Mouse (Mus musculus) stomach, embryonic 14.5 days (tissue): Measurements from ENCODE around the gene Chmp2b. TPM values are rescaled to one million over a fixed set of nuclear protein-coding genes. Genes with fewer than 3 reads are reported as not detected.
A peak's percentile ranks its signal among the peaks of the same experiment; 100 is the strongest.

Source experiments
- ATAC-seq: fragments of 200-750 bp; cut with Nextera tagmentation; 2 replicates; pipeline ENCODE4 v1.8.0; 2017; ENCODE audit warnings: low read depth, moderate TSS enrichment; ENCODE audit not compliant: insufficient number of reproducible peaks, insufficient read depth, low FRiP score
- H3K27ac ChIP-seq: fragments of 300-500 bp; sonication (generic); 2 replicates; pipeline ENCODE4 v1.5.1; 2014; ENCODE audit warnings: mild to moderate bottlenecking, low read length, moderate library complexity, mixed read lengths
- H3K27me3 ChIP-seq: fragments of 300-500 bp; sonication (generic); 2 replicates; pipeline ENCODE4 v1.6.1; 2014; ENCODE audit warnings: low read length, control low read depth, mixed read lengths; ENCODE audit not compliant: control insufficient read depth, insufficient read depth
- H3K36me3 ChIP-seq: fragments of 300-500 bp; sonication (generic); 2 replicates; pipeline ENCODE4 v1.6.1; 2014; ENCODE audit warnings: mild to moderate bottlenecking, control low read depth, low read length, moderate library complexity, mixed read lengths; ENCODE audit not compliant: control insufficient read depth, insufficient read depth
- H3K4me1 ChIP-seq: fragments of 300-500 bp; sonication (generic); 2 replicates; pipeline ENCODE4 v1.6.1; 2014; ENCODE audit warnings: low read length, control low read depth, mixed read lengths; ENCODE audit not compliant: control insufficient read depth, insufficient read depth
- H3K4me2 ChIP-seq: fragments of 300-500 bp; sonication (generic); replicated peaks from 2 replicates; pipeline ENCODE4 v1.6.1; 2014; ENCODE audit warnings: low read depth, low read length, control low read depth
- H3K4me3 ChIP-seq: fragments of 300-500 bp; sonication (generic); 2 replicates; pipeline ENCODE4 v1.5.1; 2014; ENCODE audit warnings: low read depth, low read length, control low read depth
- H3K9ac ChIP-seq: fragments of 300-500 bp; sonication (generic); replicated peaks from 2 replicates; pipeline ENCODE4 v1.6.1; 2014; ENCODE audit warnings: low read depth, mild to moderate bottlenecking, control low read depth, low read length, moderate library complexity, mixed read lengths
- H3K9me3 ChIP-seq: fragments of 300-500 bp; sonication (generic); 2 replicates; pipeline ENCODE4 v1.6.1; 2016; ENCODE audit warnings: low read depth, low read length, control low read depth; ENCODE audit not compliant: control insufficient read depth
- WGBS: fragments of 180-500 bp; shearing (Covaris S2); extraction: QIAGEN DNeasy Blood & Tissue Kit; methylation state at CpG from one replicate; pipeline ENCODE4 v1.1.7; 2014; 5-methylcytosine and 5-hydroxymethylcytosine counted together
- polyA plus RNA-seq: library from polyadenylated mRNA; unstranded; fragments of >200 nt; fragmentation: Nextera tagmentation; extraction: Ambion mirVana; gene quantifications from 2 replicates; pipeline ENCODE4 v1.2.1, GENCODE M21; 2014

The Chmp2b gene
- polyA plus RNA-seq, 1 experiment from 2014 or later: 105 TPM

GRCm38 (mm10) chr16:65543676-65544293 lies 18.7 kb downstream of the Chmp2b start:
- no peaks in the 10 kb centered on the region for H3K4me1 ChIP-seq
- no peaks in the 10 kb centered on the region for H3K27me3 ChIP-seq
- H3K36me3 ChIP-seq: peaks cover 17% of the 10 kb centered on the region
- WGBS: 84% methylated on average over 11 of the region's 11 CpGs
- H3K27ac ChIP-seq: no peak overlapping the region
- ATAC-seq: 0 out of 2 replicates have a peak, but pooled peaks have one; percentile 14
- H3K4me2 ChIP-seq: no peak overlapping the region
- H3K4me3 ChIP-seq: no peak overlapping the region
- no peak overlapping the region for H3K9ac ChIP-seq
- no peaks in the 10 kb centered on the region for H3K9me3 ChIP-seq

GRCm38 (mm10) chr16:65533315-65533999 lies 29.1 kb downstream of the Chmp2b start:
- no peaks in the 10 kb centered on the region for H3K27me3 ChIP-seq
- H3K36me3 ChIP-seq: no peaks in the 10 kb centered on the region
- ATAC-seq: no peak
- no peaks in the 10 kb centered on the region for H3K4me1 ChIP-seq
- H3K9ac ChIP-seq: no peak overlapping the region
- no peak overlapping the region for H3K4me3 ChIP-seq
- 25% methylated on average over 12 of the region's 12 CpGs for WGBS
- no peak overlapping the region for H3K4me2 ChIP-seq
- H3K27ac ChIP-seq: no peak overlapping the region
- no peaks in the 10 kb centered on the region for H3K9me3 ChIP-seq

GRCm38 (mm10) chr16:65531663-65532062 lies 30.9 kb downstream of the Chmp2b start:
- no peak overlapping the region for H3K4me3 ChIP-seq
- H3K27me3 ChIP-seq: no peaks in the 10 kb centered on the region
- H3K9me3 ChIP-seq: no peaks in the 10 kb centered on the region
- no peak overlapping the region for H3K4me2 ChIP-seq
- H3K27ac ChIP-seq: no peak overlapping the region
- H3K36me3 ChIP-seq: no peaks in the 10 kb centered on the region
- ATAC-seq: no peak
- WGBS: 40% methylated on average over 8 of the region's 8 CpGs
- H3K4me1 ChIP-seq: no peaks in the 10 kb centered on the region
- H3K9ac ChIP-seq: no peak overlapping the region

DNA sequence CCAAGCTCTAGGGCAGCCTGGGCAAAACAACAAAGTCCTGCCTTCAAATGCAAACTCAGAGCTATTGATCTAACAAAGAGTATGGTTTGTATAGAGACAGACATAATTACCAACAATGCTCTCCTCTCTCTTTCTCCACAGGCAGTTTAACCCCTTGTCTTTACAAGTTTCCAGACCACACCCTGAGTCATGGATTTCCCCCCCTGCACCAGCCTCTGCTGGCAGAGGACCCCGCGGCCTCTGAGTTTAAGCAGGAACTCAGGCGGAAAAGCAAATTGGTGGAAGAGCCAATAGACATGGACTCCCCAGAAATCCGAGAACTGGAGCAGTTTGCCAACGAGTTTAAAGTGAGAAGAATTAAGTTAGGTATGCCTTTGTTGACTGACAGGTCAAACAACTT lies 32.9 kb downstream of the Chmp2b start:
- Histone ChIP-seq H3K9me3 (no peaks in the 10 kb centered on the region), H3K9ac (no peak overlapping the region), H3K27ac (no peak overlapping the region), H3K4me3 (no peak overlapping the region), H3K36me3 (no peaks in the 10 kb centered on the region), H3K4me2 (no peak overlapping the region), H3K27me3 (no peaks in the 10 kb centered on the region), H3K4me1 (no peaks in the 10 kb centered on the region)
- ATAC-seq: no peak
- 24% methylated on average over 5 of the region's 5 CpGs for WGBS

GRCm38 (mm10) chr16:65526695-65527094 lies 35.8 kb downstream of the Chmp2b start:
- H3K9me3 ChIP-seq: no peaks in the 10 kb centered on the region
- H3K36me3 ChIP-seq: no peaks in the 10 kb centered on the region
- H3K27ac ChIP-seq: no peak overlapping the region
- no peaks in the 10 kb centered on the region for H3K4me1 ChIP-seq
- no peak overlapping the region for H3K4me2 ChIP-seq
- 84% methylated on average over 5 of the region's 5 CpGs for WGBS
- H3K4me3 ChIP-seq: no peak overlapping the region
- H3K9ac ChIP-seq: no peak overlapping the region
- no peaks in the 10 kb centered on the region for H3K27me3 ChIP-seq
- no peak for ATAC-seq

DNA sequence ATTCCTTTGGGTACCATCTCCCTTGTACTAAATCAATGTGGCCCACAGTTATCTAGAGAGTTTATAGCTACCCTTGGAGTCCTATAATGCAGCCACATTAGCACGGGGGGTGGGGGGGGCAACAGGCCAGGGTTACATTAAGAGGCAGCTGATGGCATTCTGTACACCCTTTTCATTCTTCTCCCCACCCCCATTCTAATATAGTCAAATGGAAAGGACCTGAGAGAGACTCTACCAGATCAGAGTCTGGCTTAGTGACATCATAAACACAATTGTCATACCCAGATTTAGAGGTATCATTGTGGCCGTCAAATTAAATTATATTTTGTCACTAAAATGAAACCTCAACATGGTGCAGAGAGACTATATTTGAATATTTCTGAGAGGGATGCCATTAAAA lies 36.5 kb downstream of the Chmp2b start:
- 87% methylated on average over 2 of the region's 2 CpGs for WGBS
- H3K4me1 ChIP-seq: no peaks in the 10 kb centered on the region
- no peak overlapping the region for H3K4me3 ChIP-seq
- ATAC-seq: no peak
- no peak overlapping the region for H3K4me2 ChIP-seq
- no peaks in the 10 kb centered on the region for H3K9me3 ChIP-seq
- H3K9ac ChIP-seq: no peak overlapping the region
- no peak overlapping the region for H3K27ac ChIP-seq
- no peaks in the 10 kb centered on the region for H3K36me3 ChIP-seq
- H3K27me3 ChIP-seq: no peaks in the 10 kb centered on the region

DNA sequence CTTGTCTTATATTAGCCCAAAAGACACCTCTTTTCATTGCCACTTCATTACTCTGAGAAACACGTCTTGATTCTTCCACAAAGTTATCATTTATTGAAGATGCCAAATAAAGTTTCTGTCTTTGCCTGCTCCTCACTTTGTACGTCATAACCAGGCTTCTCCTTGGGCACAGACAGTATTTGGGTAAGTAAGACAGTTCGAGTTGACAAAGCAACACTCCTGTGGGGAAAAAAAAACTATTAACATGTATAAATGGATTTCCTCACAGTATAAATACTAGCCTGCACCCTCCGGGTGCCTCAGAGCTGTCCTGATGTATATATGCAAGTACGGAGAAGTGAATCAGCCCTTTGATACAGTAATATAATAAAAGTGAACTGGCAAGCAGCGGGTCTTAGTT lies 42.3 kb downstream of the Chmp2b start, which contains the start of gene Pou1f1:
TSS of gene Pou1f1 (plus strand) at position 301 of the 400 bp plus-strand sequence.
- no peaks in the 10 kb centered on the region for H3K9me3 ChIP-seq
- WGBS: 74% methylated on average over 6 of the region's 6 CpGs
- no peak within 1 kb of the TSS for H3K4me2 ChIP-seq
- H3K9ac ChIP-seq: no peak within 1 kb of the TSS
- H3K36me3 ChIP-seq: no peaks in the 10 kb centered on the region
- ATAC-seq: no peak
- H3K27ac ChIP-seq: no peak within 1 kb of the TSS
- H3K4me1 ChIP-seq: no peaks in the 10 kb centered on the region
- no peaks in the 10 kb centered on the region for H3K27me3 ChIP-seq
- H3K4me3 ChIP-seq: no peak within 1 kb of the TSS

- Histone ChIP-seq H3K36me3 (no peaks in the 10 kb centered on the region), H3K4me2 (no peak overlapping the region), H3K9ac (no peak overlapping the region), H3K4me1 (no peaks in the 10 kb centered on the region), H3K4me3 (no peak overlapping the region), H3K9me3 (no peaks in the 10 kb centered on the region), H3K27me3 (no peaks in the 10 kb centered on the region), H3K27ac (no peak overlapping the region)
- WGBS: 69% methylated on average over 7 of the region's 7 CpGs
- no peak for ATAC-seq
Observed at GRCm38 (mm10) chr16:65514223-65514622, 48.3 kb downstream of the Chmp2b start.
